Mouse (Mus musculus) brain, embryonic 14.5 days (tissue): ENCODE measurements around the gene Rras.

Experiments used
- CTCF ChIP-seq: fragments of 200-500 bp; IDR thresholded peaks from 2 replicates; pipeline ENCODE4 v1.5.1; 2012; ENCODE audit warnings: inconsistent platforms, mild to moderate bottlenecking, moderate library complexity, borderline replicate concordance; ENCODE audit not compliant: insufficient read depth, insufficient read length; ENCODE audit errors: extremely low read depth
- POLR2A ChIP-seq: fragments of 200-500 bp; IDR thresholded peaks from 2 replicates; pipeline ENCODE4 v1.6.1; 2012; ENCODE audit warnings: mild to moderate bottlenecking, inconsistent platforms, borderline replicate concordance; ENCODE audit not compliant: poor library complexity, insufficient read depth, insufficient read length, severe bottlenecking; ENCODE audit errors: extremely low read depth

GRCm38 (mm10) chr7:45050945-45051600 lies 33.3 kb downstream of the Rras start:
- TF ChIP-seq POLR2A (no peak), CTCF (no peak)
